Mouse (Mus musculus) stomach, embryonic 14.5 days (tissue): Measurements from ENCODE around the gene Rmnd5a. TPM values are rescaled to one million over a fixed set of nuclear protein-coding genes. Genes with fewer than 3 reads are reported as not detected.
A peak's percentile ranks its signal among the peaks of the same experiment; 100 is the strongest.

Experiments used
- ATAC-seq: fragments of 200-750 bp; cut with Nextera tagmentation; 2 replicates; pipeline ENCODE4 v1.8.0; 2017; ENCODE audit warnings: low read depth, moderate TSS enrichment; ENCODE audit not compliant: insufficient number of reproducible peaks, insufficient read depth, low FRiP score
- H3K27ac ChIP-seq: fragments of 300-500 bp; sonication (generic); 2 replicates; pipeline ENCODE4 v1.5.1; 2014; ENCODE audit warnings: mild to moderate bottlenecking, low read length, moderate library complexity, mixed read lengths
- H3K27me3 ChIP-seq: fragments of 300-500 bp; sonication (generic); 2 replicates; pipeline ENCODE4 v1.6.1; 2014; ENCODE audit warnings: low read length, control low read depth, mixed read lengths; ENCODE audit not compliant: control insufficient read depth, insufficient read depth
- H3K36me3 ChIP-seq: fragments of 300-500 bp; sonication (generic); 2 replicates; pipeline ENCODE4 v1.6.1; 2014; ENCODE audit warnings: mild to moderate bottlenecking, control low read depth, low read length, moderate library complexity, mixed read lengths; ENCODE audit not compliant: control insufficient read depth, insufficient read depth
- H3K4me1 ChIP-seq: fragments of 300-500 bp; sonication (generic); 2 replicates; pipeline ENCODE4 v1.6.1; 2014; ENCODE audit warnings: low read length, control low read depth, mixed read lengths; ENCODE audit not compliant: control insufficient read depth, insufficient read depth
- H3K4me2 ChIP-seq: fragments of 300-500 bp; sonication (generic); replicated peaks from 2 replicates; pipeline ENCODE4 v1.6.1; 2014; ENCODE audit warnings: low read depth, low read length, control low read depth
- H3K4me3 ChIP-seq: fragments of 300-500 bp; sonication (generic); 2 replicates; pipeline ENCODE4 v1.5.1; 2014; ENCODE audit warnings: low read depth, low read length, control low read depth
- H3K9ac ChIP-seq: fragments of 300-500 bp; sonication (generic); replicated peaks from 2 replicates; pipeline ENCODE4 v1.6.1; 2014; ENCODE audit warnings: low read depth, mild to moderate bottlenecking, control low read depth, low read length, moderate library complexity, mixed read lengths
- H3K9me3 ChIP-seq: fragments of 300-500 bp; sonication (generic); 2 replicates; pipeline ENCODE4 v1.6.1; 2016; ENCODE audit warnings: low read depth, low read length, control low read depth; ENCODE audit not compliant: control insufficient read depth
- WGBS: fragments of 180-500 bp; shearing (Covaris S2); extraction: QIAGEN DNeasy Blood & Tissue Kit; methylation state at CpG from one replicate; pipeline ENCODE4 v1.1.7; 2014; 5-methylcytosine and 5-hydroxymethylcytosine counted together
- polyA plus RNA-seq: library from polyadenylated mRNA; unstranded; fragments of >200 nt; fragmentation: Nextera tagmentation; extraction: Ambion mirVana; gene quantifications from 2 replicates; pipeline ENCODE4 v1.2.1, GENCODE M21; 2014

Rmnd5a gene
- polyA plus RNA-seq, 1 experiment from 2014 or later = 10.4 TPM

GRCm38 (mm10) chr6:71439506-71440216, 776 bp downstream of the Rmnd5a start:
- ATAC-seq = peak; percentile 5; the same call in 1 of the 2 replicates

GRCm38 (mm10) chr6:71438070-71438469, 2.4 kb downstream of the Rmnd5a start:
- WGBS = 68% methylated on average over 1 of the region's 1 CpGs
- H3K4me3 ChIP-seq = 0 out of 2 replicates have a peak overlapping the region, but pooled peaks have one; percentile 0

More at GRCm38 (mm10) chr6:71439506-71440216, 776 bp downstream of the Rmnd5a start:
- Histone ChIP-seq H3K9ac (peak overlapping the region; percentile 92), H3K4me2 (peak overlapping the region; percentile 82), H3K36me3 (no peaks in the 10 kb centered on the region), H3K4me3 (peak overlapping the region; percentile 94), H3K27ac (peak overlapping the region; percentile 97), H3K4me1 (peaks cover 27% of the 10 kb centered on the region), H3K27me3 (no peaks in the 10 kb centered on the region), H3K9me3 (no peaks in the 10 kb centered on the region)
- 1% methylated on average over 61 of the region's 62 CpGs for WGBS

GRCm38 (mm10) chr6:71427996-71428725, 12.3 kb downstream of the Rmnd5a start:
- ATAC-seq = no peak
- Histone ChIP-seq H3K4me3 (no peak overlapping the region), H3K27me3 (no peaks in the 10 kb centered on the region), H3K4me1 (no peaks in the 10 kb centered on the region), H3K27ac (no peak overlapping the region), H3K36me3 (peaks cover 10% of the 10 kb centered on the region; the same call in 1 of the 2 replicates), H3K9me3 (no peaks in the 10 kb centered on the region), H3K9ac (no peak overlapping the region), H3K4me2 (no peak overlapping the region)
- 85% methylated on average over 4 of the region's 4 CpGs for WGBS

More at GRCm38 (mm10) chr6:71438070-71438469, 2.4 kb downstream of the Rmnd5a start:
- no peak overlapping the region for H3K9ac ChIP-seq
- no peak overlapping the region for H3K27ac ChIP-seq
- H3K36me3 ChIP-seq = no peaks in the 10 kb centered on the region
- H3K4me1 ChIP-seq = peaks cover 27% of the 10 kb centered on the region
- ATAC-seq = no peak
- H3K27me3 ChIP-seq = no peaks in the 10 kb centered on the region
- peak overlapping the region; percentile 82; the same call in 1 of the 2 replicates for H3K4me2 ChIP-seq
- no peaks in the 10 kb centered on the region for H3K9me3 ChIP-seq

DNA sequence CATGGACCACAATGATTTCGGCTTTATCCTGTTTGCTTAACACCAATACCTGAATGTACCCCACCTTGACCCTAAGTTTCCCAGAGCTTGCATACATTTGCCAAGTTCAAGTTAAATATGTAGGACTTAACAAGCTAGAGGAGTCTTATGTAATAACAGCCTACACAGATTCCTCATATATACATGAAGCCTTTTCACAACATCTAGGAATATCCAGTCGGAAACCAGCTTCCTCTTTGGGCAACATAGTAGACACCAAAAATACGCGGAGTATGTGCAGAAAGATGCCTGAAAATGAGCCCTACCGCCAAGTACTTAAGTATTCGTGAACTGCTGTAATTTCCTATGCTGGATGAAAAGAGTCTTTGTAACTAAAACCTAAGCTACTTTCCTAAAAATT, 14.8 kb downstream of the Rmnd5a start:
- no peak for ATAC-seq

DNA sequence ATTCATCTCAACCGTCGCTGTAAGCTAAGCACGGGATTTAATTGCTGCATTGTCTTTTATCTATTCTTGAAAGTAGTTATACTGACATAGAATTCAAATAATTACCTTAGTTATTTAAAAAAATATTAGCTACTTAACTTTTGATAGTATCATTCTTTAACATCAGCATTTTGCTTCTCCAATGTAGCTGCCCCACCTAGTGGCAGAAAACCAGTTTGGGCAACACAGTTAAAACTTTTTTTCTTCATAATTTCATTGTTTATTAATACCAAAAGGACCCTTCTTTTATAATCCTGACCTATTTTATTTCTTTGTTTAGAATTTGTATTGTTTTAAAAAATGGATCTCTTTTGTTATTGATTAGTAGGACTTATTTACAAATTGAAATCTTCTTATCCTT, 17.3 kb downstream of the Rmnd5a start:
- no peaks in the 10 kb centered on the region for H3K27me3 ChIP-seq
- H3K4me1 ChIP-seq = no peaks in the 10 kb centered on the region
- H3K9ac ChIP-seq = no peak overlapping the region
- no peak overlapping the region for H3K27ac ChIP-seq
- peaks cover 7% of the 10 kb centered on the region; the same call in 1 of the 2 replicates for H3K36me3 ChIP-seq
- ATAC-seq = no peak
- 88% methylated on average over 3 of the region's 3 CpGs for WGBS
- H3K9me3 ChIP-seq = no peaks in the 10 kb centered on the region
- no peak overlapping the region for H3K4me2 ChIP-seq
- no peak overlapping the region for H3K4me3 ChIP-seq

More for the DNA sequence above, 14.8 kb downstream of the Rmnd5a start:
- Histone ChIP-seq H3K27me3 (no peaks in the 10 kb centered on the region), H3K4me2 (no peak overlapping the region), H3K9me3 (no peaks in the 10 kb centered on the region), H3K4me1 (no peaks in the 10 kb centered on the region), H3K4me3 (no peak overlapping the region), H3K27ac (no peak overlapping the region), H3K36me3 (peaks cover 10% of the 10 kb centered on the region; the same call in 1 of the 2 replicates), H3K9ac (no peak overlapping the region)
- 88% methylated on average over 6 of the region's 6 CpGs for WGBS

DNA sequence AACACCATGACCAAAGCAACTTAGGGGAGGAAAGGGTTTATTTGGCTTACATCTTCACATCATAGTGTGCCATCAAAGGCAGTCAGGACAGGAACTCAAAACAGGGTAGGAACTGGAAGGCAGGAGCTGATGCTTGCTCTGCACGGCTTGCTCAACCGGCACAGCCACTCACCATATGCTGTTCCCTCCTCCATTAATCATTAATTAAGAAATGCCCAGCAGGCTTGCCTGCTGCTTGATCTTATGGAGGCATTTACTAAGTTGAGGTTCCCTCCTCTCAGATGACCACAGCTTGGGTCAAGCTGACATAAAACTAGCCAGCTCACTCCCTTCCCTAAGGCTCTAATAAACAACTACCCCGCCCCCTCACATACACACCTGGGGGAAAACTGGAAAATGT, 18.3 kb downstream of the Rmnd5a start:
- peaks cover 4% of the 10 kb centered on the region; the same call in 1 of the 2 replicates for H3K36me3 ChIP-seq
- 74% methylated on average over 3 of the region's 3 CpGs for WGBS
- no peak overlapping the region for H3K9ac ChIP-seq
- ATAC-seq = no peak
- H3K27ac ChIP-seq = no peak overlapping the region
- H3K9me3 ChIP-seq = no peaks in the 10 kb centered on the region
- H3K27me3 ChIP-seq = no peaks in the 10 kb centered on the region
- no peak overlapping the region for H3K4me2 ChIP-seq
- H3K4me1 ChIP-seq = no peaks in the 10 kb centered on the region
- H3K4me3 ChIP-seq = no peak overlapping the region

DNA sequence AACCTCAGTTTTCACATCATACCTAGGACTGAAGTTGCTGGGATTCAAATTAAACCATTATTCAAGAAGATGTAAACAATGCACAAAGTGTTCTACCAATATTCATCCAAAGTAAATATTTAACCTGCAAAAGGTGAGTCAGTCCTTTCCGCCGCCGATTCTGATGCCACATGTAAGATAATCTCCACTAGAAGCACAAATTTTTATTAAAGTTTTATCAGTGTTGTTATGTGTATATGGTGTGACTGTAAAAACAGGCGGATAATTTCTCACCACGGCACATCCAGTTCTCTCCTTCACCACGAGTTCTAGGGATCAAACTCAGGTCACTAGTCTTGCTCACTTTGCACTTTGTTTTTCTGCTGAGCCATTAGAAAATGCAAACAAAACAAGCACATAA, 19.6 kb downstream of the Rmnd5a start:
- ATAC-seq = no peak
- no peak overlapping the region for H3K4me2 ChIP-seq
- H3K4me1 ChIP-seq = no peaks in the 10 kb centered on the region
- H3K9me3 ChIP-seq = no peaks in the 10 kb centered on the region
- no peak overlapping the region for H3K9ac ChIP-seq
- H3K4me3 ChIP-seq = no peak overlapping the region
- no peak overlapping the region for H3K27ac ChIP-seq
- no peaks in the 10 kb centered on the region for H3K36me3 ChIP-seq
- 70% methylated on average over 6 of the region's 6 CpGs for WGBS
- H3K27me3 ChIP-seq = no peaks in the 10 kb centered on the region

DNA sequence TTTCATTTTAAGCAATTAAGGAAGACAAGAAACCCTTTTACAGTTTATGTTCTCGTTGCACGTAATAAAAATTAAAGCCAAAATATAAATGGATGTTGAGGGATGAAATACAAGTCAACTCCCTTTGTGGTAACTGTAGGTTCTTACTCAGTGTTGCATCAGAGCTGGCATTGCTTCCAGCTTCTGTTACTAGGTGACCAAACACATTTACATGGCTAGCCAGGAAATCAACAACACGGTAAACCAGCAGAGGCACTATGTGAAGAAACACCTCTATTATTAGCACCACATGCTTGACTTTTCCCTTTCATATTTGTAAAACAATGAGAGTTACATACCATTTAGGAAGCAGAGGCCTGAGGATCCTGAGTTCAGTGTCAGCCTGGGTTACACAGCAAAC, 21.6 kb downstream of the Rmnd5a start:
- H3K4me1 ChIP-seq = no peaks in the 10 kb centered on the region
- H3K9me3 ChIP-seq = no peaks in the 10 kb centered on the region
- no peak overlapping the region for H3K27ac ChIP-seq
- H3K27me3 ChIP-seq = no peaks in the 10 kb centered on the region
- no peaks in the 10 kb centered on the region for H3K36me3 ChIP-seq
- ATAC-seq = no peak
- H3K4me2 ChIP-seq = no peak overlapping the region
- no peak overlapping the region for H3K9ac ChIP-seq
- 95% methylated on average over 3 of the region's 3 CpGs for WGBS
- no peak overlapping the region for H3K4me3 ChIP-seq
